Comparison of ENCODE assay signal across 9 mouse cellular contexts in genomic region chr7:107567674-107568073, GRCm38 (mm10). TPM values are rescaled to one million over a fixed set of nuclear protein-coding genes. Genes with fewer than 3 reads are reported as not detected.
A peak's percentile ranks its signal among the peaks of the same experiment; 100 is the strongest.
DNase-seq lines count a peak whose midpoint lies in the region; ATAC-seq lines count a peak whose summit lies in the region.
"Had no signal": no experiment of that assay in that cellular context is flagged by ENCODE, and none has a peak within 500 bp of the region (broad histone marks: within the 10 kb centered on the region; RNA-seq: fewer than 3 reads in every experiment).

No protein-coding gene starts in this region.

- no peaks in the 10 kb centered on the region for H3K27me3 ChIP-seq in kidney, embryonic 15.5 days
- H3K27me3 ChIP-seq in embryonic facial prominence, embryonic 12.5 days: no peaks in the 10 kb centered on the region
- H3K27me3 ChIP-seq in limb, embryonic 15.5 days: no peaks in the 10 kb centered on the region
- H3K27me3 ChIP-seq in midbrain, embryonic 10.5 days (ENCODE audit: low read depth, poor library complexity, severe bottlenecking): no peaks in the 10 kb centered on the region

- peaks cover 32% of the 10 kb centered on the region for H3K4me1 ChIP-seq in kidney, embryonic 15.5 days
- peaks cover 13% of the 10 kb centered on the region for H3K4me1 ChIP-seq in embryonic facial prominence, embryonic 12.5 days
- H3K4me1 ChIP-seq in limb, embryonic 15.5 days: peaks cover 17% of the 10 kb centered on the region
- H3K4me1 ChIP-seq in midbrain, embryonic 10.5 days: peaks cover 5% of the 10 kb centered on the region; the same call in 1 of the 2 replicates

- peak overlapping the region; percentile 92 for H3K27ac ChIP-seq in kidney, embryonic 15.5 days
- peak overlapping the region; percentile 94 for H3K27ac ChIP-seq in embryonic facial prominence, embryonic 12.5 days
- H3K27ac ChIP-seq in limb, embryonic 15.5 days: peak overlapping the region; percentile 90
- no peak overlapping the region; the same call in 1 of the 2 replicates for H3K27ac ChIP-seq in midbrain, embryonic 10.5 days (replicated peaks)

- peak; percentile 7 for DNase-seq in embryo, embryonic 10 days (ENCODE audit: low spot score)
- no peak for DNase-seq in embryo, embryonic 11 days
- DNase-seq in kidney, postnatal 36 days: no peak
- no peak for DNase-seq in frontal cortex, postnatal 25 days (ENCODE audit: low spot score in 2 of 2)
- DNase-seq in midbrain, embryonic 10.5 days (ENCODE audit: low spot score): no peak

- 27% methylated on average over 5 of the region's 5 CpGs for WGBS in kidney, embryonic 15.5 days
- WGBS in embryonic facial prominence, embryonic 12.5 days: 41% methylated on average over 5 of the region's 5 CpGs
- WGBS in limb, embryonic 15.5 days: 27% methylated on average over 5 of the region's 5 CpGs
- WGBS in midbrain, embryonic 10.5 days: 74% methylated on average over 5 of the region's 5 CpGs

- peak overlapping the region; percentile 21; the same call in 1 of the 2 replicates for H3K9ac ChIP-seq in kidney, embryonic 15.5 days
- peak overlapping the region; percentile 61 for H3K9ac ChIP-seq in embryonic facial prominence, embryonic 12.5 days
- peak overlapping the region; percentile 33; the same call in 1 of the 2 replicates for H3K9ac ChIP-seq in limb, embryonic 15.5 days

- H3K36me3 ChIP-seq in kidney, embryonic 15.5 days: peaks cover 14% of the 10 kb centered on the region
- H3K36me3 ChIP-seq in embryonic facial prominence, embryonic 12.5 days: peaks cover 15% of the 10 kb centered on the region
- peaks cover 18% of the 10 kb centered on the region for H3K36me3 ChIP-seq in limb, embryonic 15.5 days
- H3K36me3 ChIP-seq in midbrain, embryonic 10.5 days: no peaks in the 10 kb centered on the region

- H3K4me2 ChIP-seq in kidney, embryonic 15.5 days: peak overlapping the region; percentile 50
- H3K4me2 ChIP-seq in embryonic facial prominence, embryonic 12.5 days (replicated peaks): peak overlapping the region; percentile 74
- H3K4me2 ChIP-seq in limb, embryonic 15.5 days: peak overlapping the region; percentile 49

- no peak; the same call in 1 of the 2 replicates for ATAC-seq in kidney, embryonic 15.5 days (replicated peaks; ENCODE audit: low FRiP score)
- 0 out of 2 replicates have a peak, but pooled peaks have one; percentile 6 for ATAC-seq in embryonic facial prominence, embryonic 12.5 days (ENCODE audit: insufficient number of reproducible peaks, insufficient read depth, low FRiP score, low TSS enrichment)
- peak; percentile 18; the same call in 1 of the 2 replicates for ATAC-seq in limb, embryonic 15.5 days (ENCODE audit: insufficient number of reproducible peaks, low FRiP score, low TSS enrichment, low read depth)
- ATAC-seq: Patski had no signal

- H3K9me3 ChIP-seq in kidney, embryonic 15.5 days (replicated peaks): no peaks in the 10 kb centered on the region
- H3K9me3 ChIP-seq in embryonic facial prominence, embryonic 12.5 days: 0 out of 2 replicates have a peak, but pooled peaks cover 6% of the 10 kb centered on the region
- H3K9me3 ChIP-seq in limb, embryonic 15.5 days: no peaks in the 10 kb centered on the region
- H3K9me3 ChIP-seq in midbrain, embryonic 10.5 days (replicated peaks): no peaks in the 10 kb centered on the region

- peak overlapping the region; percentile 44 for H3K4me3 ChIP-seq in kidney, embryonic 15.5 days (replicated peaks)
- H3K4me3 ChIP-seq in embryonic facial prominence, embryonic 12.5 days: peak overlapping the region; percentile 49
- peak overlapping the region; percentile 49 for H3K4me3 ChIP-seq in limb, embryonic 15.5 days
- no peak overlapping the region for H3K4me3 ChIP-seq in midbrain, embryonic 10.5 days

RNA-seq across cellular contexts. Expression of gene Olfml1, which starts 0.4 kb away (rescaled TPM):
- 24.1 and 26.1 TPM in 2 replicates for polyA plus RNA-seq in kidney, embryonic 15.5 days (2015; fragmentation: Nextera tagmentation; extraction: Ambion mirVana)
- 31.7 and 36.3 TPM in 2 replicates for polyA plus RNA-seq in embryonic facial prominence, embryonic 12.5 days (2016; fragmentation: Nextera tagmentation; extraction: Ambion mirVana)
- polyA plus RNA-seq in limb, embryonic 15.5 days (2015; fragmentation: Nextera tagmentation; extraction: Ambion mirVana): 36.3 and 37.9 TPM in 2 replicates
- 5.2 and 6.2 TPM in 2 replicates for polyA plus RNA-seq in midbrain, embryonic 10.5 days (2016; fragmentation: Nextera tagmentation; extraction: Ambion mirVana)
- polyA plus RNA-seq: Patski had no signal

RNA-seq across cellular contexts. Expression of gene Ppfibp2, which starts 27.3 kb away (rescaled TPM):
- polyA plus RNA-seq in kidney, embryonic 15.5 days (2015; fragmentation: Nextera tagmentation; extraction: Ambion mirVana): 5.6 and 6.2 TPM in 2 replicates
- polyA plus RNA-seq in embryonic facial prominence, embryonic 12.5 days (2016; fragmentation: Nextera tagmentation; extraction: Ambion mirVana): 15.1 and 15.9 TPM in 2 replicates
- 18.2 and 21.2 TPM in 2 replicates for polyA plus RNA-seq in limb, embryonic 15.5 days (2015; fragmentation: Nextera tagmentation; extraction: Ambion mirVana)
- polyA plus RNA-seq in midbrain, embryonic 10.5 days (2016; fragmentation: Nextera tagmentation; extraction: Ambion mirVana): 5.3 and 6.6 TPM in 2 replicates

RNA-seq across cellular contexts. Expression of gene 5330417H12Rik, which starts 57.3 kb away (rescaled TPM):
- polyA plus RNA-seq in kidney, embryonic 15.5 days (2015; fragmentation: Nextera tagmentation; extraction: Ambion mirVana): not detected in 2 replicates
- polyA plus RNA-seq in embryonic facial prominence, embryonic 12.5 days (2016; fragmentation: Nextera tagmentation; extraction: Ambion mirVana): 0.19 and 0.23 TPM in 2 replicates
- not detected in 2 replicates for polyA plus RNA-seq in limb, embryonic 15.5 days (2015; fragmentation: Nextera tagmentation; extraction: Ambion mirVana)
- not detected in 2 replicates for polyA plus RNA-seq in midbrain, embryonic 10.5 days (2016; fragmentation: Nextera tagmentation; extraction: Ambion mirVana)
- polyA plus RNA-seq: Patski had no signal
